28 mouse cellular contexts compared by ENCODE assay signal in the genomic region with DNA sequence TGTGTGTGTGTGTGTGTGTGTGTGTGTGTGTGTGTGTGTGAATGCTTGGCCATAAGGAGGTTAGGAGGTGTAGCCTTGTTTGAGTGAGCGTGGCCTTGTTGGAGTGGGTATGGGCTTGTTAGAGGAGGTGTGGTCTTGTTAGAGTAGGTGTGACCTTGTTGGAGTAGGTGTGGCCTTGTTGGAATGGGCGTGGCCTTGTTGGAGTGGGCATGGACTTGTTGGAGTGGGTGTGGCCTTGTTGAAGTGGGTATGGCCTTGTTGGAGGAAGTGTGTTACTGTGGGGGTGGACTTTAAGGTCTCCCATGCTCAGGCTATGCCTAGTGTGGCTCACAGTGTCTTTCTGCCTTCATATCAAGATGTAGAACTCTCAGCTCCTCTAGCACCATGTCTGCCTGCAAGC.
"Had no signal": no experiment of that assay in that cellular context is flagged by ENCODE, and none has a peak within 500 bp of the region (broad histone marks: within the 10 kb centered on the region; RNA-seq: fewer than 3 reads in every experiment).

No protein-coding gene starts in this region.

- ATAC-seq: forebrain, embryonic 13.5 days; forebrain, embryonic 14.5 days; forebrain, embryonic 15.5 days; forebrain, embryonic 16.5 days; forebrain, postnatal 0 days had no signal

- H3K4me1 ChIP-seq: embryonic facial prominence, embryonic 10.5 days; embryonic facial prominence, embryonic 12.5 days; embryonic facial prominence, embryonic 13.5 days; embryonic facial prominence, embryonic 15.5 days; forebrain, embryonic 10.5 days; forebrain, embryonic 12.5 days; forebrain, embryonic 13.5 days; forebrain, embryonic 15.5 days had no signal

- H3K27me3 ChIP-seq: embryonic facial prominence, embryonic 12.5 days; embryonic facial prominence, embryonic 13.5 days; embryonic facial prominence, embryonic 15.5 days; forebrain, embryonic 12.5 days; forebrain, embryonic 13.5 days; forebrain, embryonic 15.5 days had no signal

- H3K36me3 ChIP-seq: embryonic facial prominence, embryonic 10.5 days; embryonic facial prominence, embryonic 12.5 days; embryonic facial prominence, embryonic 13.5 days; embryonic facial prominence, embryonic 15.5 days; forebrain, embryonic 10.5 days; forebrain, embryonic 12.5 days; forebrain, embryonic 15.5 days had no signal

- H3K27ac ChIP-seq: embryonic facial prominence, embryonic 10.5 days; embryonic facial prominence, embryonic 12.5 days; embryonic facial prominence, embryonic 13.5 days; embryonic facial prominence, embryonic 15.5 days; forebrain, embryonic 10.5 days; forebrain, embryonic 12.5 days; forebrain, embryonic 13.5 days; forebrain, embryonic 15.5 days; gastrocnemius, adult 2 months; heart, adult 2 months had no signal

- H3K9ac ChIP-seq: embryonic facial prominence, embryonic 12.5 days; embryonic facial prominence, embryonic 13.5 days; embryonic facial prominence, embryonic 15.5 days; forebrain, embryonic 12.5 days; forebrain, embryonic 13.5 days; forebrain, embryonic 15.5 days; forebrain, postnatal 0 days had no signal

- H3K4me2 ChIP-seq: embryonic facial prominence, embryonic 12.5 days; embryonic facial prominence, embryonic 13.5 days; embryonic facial prominence, embryonic 15.5 days; forebrain, embryonic 12.5 days; forebrain, embryonic 13.5 days; forebrain, embryonic 15.5 days had no signal

- H3K4me3 ChIP-seq: embryonic facial prominence, embryonic 10.5 days; embryonic facial prominence, embryonic 12.5 days; embryonic facial prominence, embryonic 13.5 days; embryonic facial prominence, embryonic 15.5 days; erythroblast, embryonic 14.5 days; forebrain, embryonic 10.5 days; forebrain, embryonic 12.5 days; forebrain, embryonic 13.5 days; forebrain, embryonic 15.5 days; gastrocnemius, adult 2 months; heart, adult 2 months had no signal

- H3K9me3 ChIP-seq: embryonic facial prominence, embryonic 10.5 days; embryonic facial prominence, embryonic 12.5 days; embryonic facial prominence, embryonic 13.5 days; embryonic facial prominence, embryonic 15.5 days; forebrain, embryonic 12.5 days; forebrain, embryonic 13.5 days; forebrain, embryonic 15.5 days had no signal

- DNase-seq: cerebellum, adult 8-10 months; cerebellum, adult 9-10 months; cerebellum, adult 9-11 months; cerebellum, postnatal 10 days; cerebellum, postnatal 14 days; cerebellum, postnatal 25 days; cerebellum, postnatal 36 days; embryo, embryonic 11 days; forebrain, postnatal 0 days; gastrocnemius, adult 2 months; gastrocnemius, postnatal 10 days; gastrocnemius, postnatal 14 days; gastrocnemius, postnatal 25 days; gastrocnemius, postnatal 36 days; heart, adult 11 months; heart, adult 18-20 months; heart, adult 2 months had no signal
